Mouse (Mus musculus): ENCODE measurements around the gene Pcbd2.
"Not testable (repeated sequence)": the region's sequence is repeated elsewhere in the genome, so short reads cannot be mapped to it uniquely, and the experiment has no call there.

Gene Pcbd2

GRCm38 (mm10) chr13:55727120-55727838 is at the start of gene Pcbd2:
Pcbd2 (plus strand) TSS chr13:55727368.
- peak; percentile 88 to 93 for DNase-seq

GRCm38 (mm10) chr13:55682201-55682600 is 45.0 kb upstream of the Pcbd2 start:
- DNase-seq = no peak

- DNase-seq = no peak
These were observed 43.6 kb upstream of the Pcbd2 start for GRCm38 (mm10) chr13:55683581-55683980.

- no peak for DNase-seq
These were observed 41.0 kb upstream of the Pcbd2 start for GRCm38 (mm10) chr13:55686107-55686633.

GRCm38 (mm10) chr13:55687927-55688602 is 39.1 kb upstream of the Pcbd2 start:
- DNase-seq = no peak

- DNase-seq = peak; percentile 89 to 91
These were observed 34.5 kb upstream of the Pcbd2 start, which contains the start of gene B230219D22Rik for GRCm38 (mm10) chr13:55692535-55693242. B230219D22Rik (plus strand) TSS chr13:55693124.

- peak; percentile 66 to 78 for DNase-seq
These were observed 33.9 kb upstream of the Pcbd2 start for GRCm38 (mm10) chr13:55693243-55693721.

- DNase-seq = no peak
These were observed 33.1 kb upstream of the Pcbd2 start for GRCm38 (mm10) chr13:55694110-55694509.

- not testable (repeated sequence) for DNase-seq
These were observed 31.2 kb upstream of the Pcbd2 start for GRCm38 (mm10) chr13:55695989-55696388.

- no peak for DNase-seq
These were observed 22.9 kb upstream of the Pcbd2 start for GRCm38 (mm10) chr13:55704301-55704700.

- DNase-seq = no peak
These were observed 14.3 kb upstream of the Pcbd2 start for GRCm38 (mm10) chr13:55712846-55713245.

GRCm38 (mm10) chr13:55714501-55715166 is 12.5 kb upstream of the Pcbd2 start, which contains the start of gene Txndc15:
Txndc15 (plus strand) TSS chr13:55714650.
- peak; percentile 88 to 89 for DNase-seq

- DNase-seq = no peak
These were observed 12.0 kb upstream of the Pcbd2 start for GRCm38 (mm10) chr13:55715167-55715512.

GRCm38 (mm10) chr13:55715908-55716510 is 11.2 kb upstream of the Pcbd2 start:
- DNase-seq = peak; percentile 37 to 61

GRCm38 (mm10) chr13:55721516-55721915 is 5.7 kb upstream of the Pcbd2 start:
- DNase-seq = no peak

- no peak for DNase-seq
These were observed 5.2 kb upstream of the Pcbd2 start for GRCm38 (mm10) chr13:55721995-55722394.

GRCm38 (mm10) chr13:55726598-55727119 is 509 bp upstream of the Pcbd2 start:
- DNase-seq = no peak

- peak; percentile 69 to 78 for DNase-seq
These were observed 671 bp downstream of the Pcbd2 start for GRCm38 (mm10) chr13:55727839-55728238.

GRCm38 (mm10) chr13:55730716-55731115 is 3.5 kb downstream of the Pcbd2 start:
- DNase-seq = no peak

- DNase-seq = no peak
These were observed 5.0 kb downstream of the Pcbd2 start for GRCm38 (mm10) chr13:55732121-55732520.

- no peak for DNase-seq
These were observed 6.7 kb downstream of the Pcbd2 start for GRCm38 (mm10) chr13:55733628-55734502.

Measured in thymus, postnatal 36 days (tissue).